Mouse (Mus musculus): Measurements from ENCODE around the gene Ppfia3. TPM values are rescaled to one million over a fixed set of nuclear protein-coding genes. Genes with fewer than 3 reads are reported as not detected.

Gene Ppfia3
- polyA plus RNA-seq, 1 experiment from 2014 or later, result 9.2 TPM

DNA sequence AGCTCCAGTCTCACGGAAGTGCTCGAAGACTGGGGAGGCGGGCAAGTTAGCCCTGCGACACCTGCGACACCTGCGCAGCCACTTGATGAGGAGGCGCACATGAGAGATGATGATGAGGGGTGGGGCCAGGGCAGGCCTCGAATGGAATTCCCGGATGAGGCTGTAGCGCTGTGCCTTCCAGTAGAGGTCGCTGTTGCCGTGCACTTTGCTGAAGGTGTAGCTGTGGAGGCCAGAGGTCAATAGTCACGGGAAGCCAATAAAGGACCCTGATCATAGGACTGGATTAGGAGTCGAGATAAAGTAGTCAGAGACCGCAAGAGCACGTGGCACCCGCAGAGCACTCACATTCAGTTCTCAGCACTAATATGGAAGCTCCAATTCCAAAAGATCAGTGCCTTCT, 61.5 kb downstream of the Ppfia3 start:
- Histone ChIP-seq H3K9ac (no peak overlapping the region), H3K4me2 (replicated peaks) (peak overlapping the region; percentile 38), H3K4me3 (0 out of 2 replicates have a peak overlapping the region, but pooled peaks have one; percentile 9), H3K27me3 (0 out of 2 replicates have a peak, but pooled peaks cover 7% of the 10 kb centered on the region), H3K9me3 (no peaks in the 10 kb centered on the region), H3K36me3 (peaks cover 12% of the 10 kb centered on the region; the same call in 1 of the 2 replicates), H3K4me1 (no peaks in the 10 kb centered on the region), H3K27ac (no peak overlapping the region)
- ATAC-seq (ENCODE audit: insufficient number of reproducible peaks, insufficient read depth, low FRiP score, low TSS enrichment), result peak; percentile 7; the same call in 1 of the 2 replicates
- WGBS, result 5% methylated on average over 17 of the region's 17 CpGs

DNA sequence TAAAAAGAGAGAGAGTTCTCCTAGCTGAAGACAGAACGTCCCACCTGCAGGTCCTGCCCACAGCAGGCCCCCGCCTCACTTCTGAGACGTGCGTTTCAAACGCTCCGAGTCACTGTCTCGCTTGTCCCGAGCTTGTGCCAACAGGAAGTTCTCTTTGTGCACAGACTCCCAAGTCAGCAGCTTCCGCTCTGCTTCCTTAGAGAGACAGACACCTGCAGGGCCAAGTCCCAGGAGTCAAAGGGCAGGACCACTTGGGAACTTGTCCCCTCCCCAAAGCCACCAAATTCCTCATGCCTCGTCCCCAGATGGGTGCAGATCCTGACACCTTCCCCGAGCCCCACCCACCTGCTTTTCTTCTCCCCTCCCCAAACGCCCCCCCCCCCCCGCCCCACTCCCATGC, 62.0 kb downstream of the Ppfia3 start:
- 0 out of 2 replicates have a peak overlapping the region, but pooled peaks have one; percentile 9 for H3K4me3 ChIP-seq
- peak overlapping the region; percentile 38 for H3K4me2 ChIP-seq (replicated peaks)
- H3K9me3 ChIP-seq, result no peaks in the 10 kb centered on the region
- 17% methylated on average over 12 of the region's 13 CpGs for WGBS
- ATAC-seq (ENCODE audit: insufficient number of reproducible peaks, insufficient read depth, low FRiP score, low TSS enrichment), result no peak
- H3K27me3 ChIP-seq, result 0 out of 2 replicates have a peak, but pooled peaks cover 4% of the 10 kb centered on the region
- H3K36me3 ChIP-seq, result peaks cover 9% of the 10 kb centered on the region; the same call in 1 of the 2 replicates
- H3K4me1 ChIP-seq, result no peaks in the 10 kb centered on the region
- no peak overlapping the region for H3K9ac ChIP-seq
- no peak overlapping the region for H3K27ac ChIP-seq

- Histone ChIP-seq H3K4me3 (no peak overlapping the region), H3K4me2 (replicated peaks) (no peak overlapping the region), H3K9ac (no peak overlapping the region), H3K27me3 (0 out of 2 replicates have a peak, but pooled peaks cover 6% of the 10 kb centered on the region), H3K27ac (no peak overlapping the region), H3K9me3 (no peaks in the 10 kb centered on the region), H3K4me1 (no peaks in the 10 kb centered on the region), H3K36me3 (peaks cover 9% of the 10 kb centered on the region; the same call in 1 of the 2 replicates)
- no peak for ATAC-seq (ENCODE audit: insufficient number of reproducible peaks, insufficient read depth, low FRiP score, low TSS enrichment)
- WGBS, result 79% methylated on average over 8 of the region's 8 CpGs
Measured at GRCm38 (mm10) chr7:45302626-45303025, 64.2 kb downstream of the Ppfia3 start.

- peaks cover 9% of the 10 kb centered on the region; the same call in 1 of the 2 replicates for H3K36me3 ChIP-seq
- H3K9me3 ChIP-seq, result no peaks in the 10 kb centered on the region
- no peaks in the 10 kb centered on the region for H3K4me1 ChIP-seq
- no peak overlapping the region for H3K27ac ChIP-seq
- 0 out of 2 replicates have a peak, but pooled peaks cover 6% of the 10 kb centered on the region for H3K27me3 ChIP-seq
- ATAC-seq (ENCODE audit: insufficient number of reproducible peaks, insufficient read depth, low FRiP score, low TSS enrichment), result no peak
- WGBS, result 17% methylated on average over 6 of the region's 6 CpGs
- no peak overlapping the region for H3K9ac ChIP-seq
- no peak overlapping the region for H3K4me2 ChIP-seq (replicated peaks)
- H3K4me3 ChIP-seq, result no peak overlapping the region
Measured at GRCm38 (mm10) chr7:45300270-45300669, 66.5 kb downstream of the Ppfia3 start.

DNA sequence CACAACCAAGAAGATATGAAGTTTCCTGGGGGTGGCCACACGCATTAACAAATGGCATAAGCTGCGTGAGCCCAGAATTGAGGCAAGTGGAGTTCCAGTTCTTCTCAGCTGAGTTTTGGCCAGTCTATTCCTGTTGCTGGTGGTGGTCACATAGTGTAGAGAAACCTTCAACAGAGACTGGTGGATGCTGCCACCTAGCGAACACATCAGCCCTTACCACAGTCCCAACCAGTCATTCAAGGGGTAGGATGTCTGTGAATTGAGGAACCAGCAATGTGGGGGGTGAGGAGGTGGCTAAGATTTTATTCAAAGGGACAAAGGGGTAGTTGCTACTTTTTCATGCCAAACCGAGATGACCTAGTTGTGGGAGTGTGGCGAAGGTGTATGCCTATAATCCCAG, 67.1 kb downstream of the Ppfia3 start:
- Histone ChIP-seq H3K9me3 (no peaks in the 10 kb centered on the region), H3K4me3 (no peak overlapping the region), H3K4me1 (no peaks in the 10 kb centered on the region), H3K4me2 (replicated peaks) (no peak overlapping the region), H3K36me3 (peaks cover 9% of the 10 kb centered on the region; the same call in 1 of the 2 replicates), H3K27ac (no peak overlapping the region), H3K27me3 (0 out of 2 replicates have a peak, but pooled peaks cover 5% of the 10 kb centered on the region), H3K9ac (no peak overlapping the region)
- 12% methylated on average over 5 of the region's 5 CpGs for WGBS
- peak; percentile 86 for ATAC-seq (ENCODE audit: insufficient number of reproducible peaks, insufficient read depth, low FRiP score, low TSS enrichment)

- WGBS, result 61% methylated on average over 3 of the region's 3 CpGs
- H3K27ac ChIP-seq, result no peak overlapping the region
- ATAC-seq (ENCODE audit: insufficient number of reproducible peaks, insufficient read depth, low FRiP score, low TSS enrichment), result no peak
- H3K4me2 ChIP-seq (replicated peaks), result no peak overlapping the region
- H3K9ac ChIP-seq, result no peak overlapping the region
- no peak overlapping the region for H3K4me3 ChIP-seq
- no peaks in the 10 kb centered on the region for H3K4me1 ChIP-seq
- H3K27me3 ChIP-seq, result 0 out of 2 replicates have a peak, but pooled peaks cover 2% of the 10 kb centered on the region
- no peaks in the 10 kb centered on the region for H3K36me3 ChIP-seq
- H3K9me3 ChIP-seq, result no peaks in the 10 kb centered on the region
Measured at GRCm38 (mm10) chr7:45297563-45297962, 69.3 kb downstream of the Ppfia3 start.

DNA sequence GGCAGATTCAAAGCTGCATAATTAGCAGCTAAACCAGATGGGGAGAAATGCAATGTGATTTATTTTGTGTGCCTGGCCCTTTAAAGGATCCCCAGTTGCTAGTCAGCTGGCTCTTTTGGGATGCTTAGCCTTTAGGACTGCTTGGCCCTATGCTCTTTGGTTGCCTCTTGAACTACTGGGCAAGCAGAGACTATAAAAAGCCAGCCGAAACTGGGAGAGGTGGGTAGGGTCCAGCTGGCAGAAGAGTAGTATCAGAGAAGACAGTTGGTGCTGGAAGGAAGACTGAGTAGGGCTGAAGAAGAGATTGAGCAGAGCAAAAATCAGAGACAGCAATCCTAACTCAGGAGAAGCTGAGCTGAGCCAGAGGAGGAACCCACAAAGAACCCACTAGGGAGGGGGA, 70.2 kb downstream of the Ppfia3 start:
- 85% methylated on average over 1 of the region's 1 CpGs for WGBS
- H3K4me3 ChIP-seq, result no peak overlapping the region
- H3K9ac ChIP-seq, result no peak overlapping the region
- no peaks in the 10 kb centered on the region for H3K4me1 ChIP-seq
- no peaks in the 10 kb centered on the region for H3K9me3 ChIP-seq
- H3K4me2 ChIP-seq (replicated peaks), result no peak overlapping the region
- H3K27me3 ChIP-seq, result 0 out of 2 replicates have a peak, but pooled peaks cover 2% of the 10 kb centered on the region
- no peaks in the 10 kb centered on the region for H3K36me3 ChIP-seq
- no peak for ATAC-seq (ENCODE audit: insufficient number of reproducible peaks, insufficient read depth, low FRiP score, low TSS enrichment)
- H3K27ac ChIP-seq, result no peak overlapping the region

Other genes with a start within 250 kb of the Ppfia3 start
- gene Rps11, start 242.6 kb downstream of the Ppfia3 start, polyA plus RNA-seq (2016; fragmentation: Nextera tagmentation; extraction: Ambion mirVana), result 1,448 and 1,491 TPM in 2 replicates
- 1,339 and 1,342 TPM in 2 replicates for gene Rpl13a, start 238.3 kb downstream of the Ppfia3 start, polyA plus RNA-seq (2016; fragmentation: Nextera tagmentation; extraction: Ambion mirVana)
- gene Gm45713, start 230.8 kb downstream of the Ppfia3 start, polyA plus RNA-seq (2016; fragmentation: Nextera tagmentation; extraction: Ambion mirVana), result 0.22 and 0.27 TPM in 2 replicates
- gene Flt3l, start 230.6 kb downstream of the Ppfia3 start, polyA plus RNA-seq (2016; fragmentation: Nextera tagmentation; extraction: Ambion mirVana), result 0.67 and 1.1 TPM in 2 replicates
- 90.4 and 93.0 TPM in 2 replicates for gene Pih1d1, start 212.7 kb downstream of the Ppfia3 start, polyA plus RNA-seq (2016; fragmentation: Nextera tagmentation; extraction: Ambion mirVana)
- 43.8 and 45.2 TPM in 2 replicates for gene Aldh16a1, start 212.4 kb downstream of the Ppfia3 start, polyA plus RNA-seq (2016; fragmentation: Nextera tagmentation; extraction: Ambion mirVana)
- gene Slc17a7, start 203.1 kb downstream of the Ppfia3 start, polyA plus RNA-seq (2016; fragmentation: Nextera tagmentation; extraction: Ambion mirVana), result 0.73 and 0.79 TPM in 2 replicates
- gene Gfy, start 187.4 kb downstream of the Ppfia3 start, polyA plus RNA-seq (2016; fragmentation: Nextera tagmentation; extraction: Ambion mirVana), result 0.39 and 0.56 TPM in 2 replicates
- not detected in 2 replicates for gene Pth2, start 186.0 kb downstream of the Ppfia3 start, polyA plus RNA-seq (2016; fragmentation: Nextera tagmentation; extraction: Ambion mirVana)
- gene Ccdc155, start 162.1 kb downstream of the Ppfia3 start, polyA plus RNA-seq (2016; fragmentation: Nextera tagmentation; extraction: Ambion mirVana), result 0.94 and 1.7 TPM in 2 replicates
- gene Dkkl1, start 154.9 kb downstream of the Ppfia3 start, polyA plus RNA-seq (2016; fragmentation: Nextera tagmentation; extraction: Ambion mirVana), result 1.4 and 2.3 TPM in 2 replicates
- gene Tead2, start 151.3 kb downstream of the Ppfia3 start, polyA plus RNA-seq (2016; fragmentation: Nextera tagmentation; extraction: Ambion mirVana), result 277 and 295 TPM in 2 replicates
- 2.3 TPM in 2 replicates for gene Cd37, start 127.9 kb downstream of the Ppfia3 start, polyA plus RNA-seq (2016; fragmentation: Nextera tagmentation; extraction: Ambion mirVana)
- gene Slc6a16, start 125.9 kb downstream of the Ppfia3 start, polyA plus RNA-seq (2016; fragmentation: Nextera tagmentation; extraction: Ambion mirVana), result 0.22 TPM in 1 of 2 replicates, not detected in the other
- gene Slc6a21, start 89.5 kb downstream of the Ppfia3 start, polyA plus RNA-seq (2016; fragmentation: Nextera tagmentation; extraction: Ambion mirVana), result not detected in 2 replicates
- 16.1 and 18.5 TPM in 2 replicates for gene Trpm4, start 33.2 kb downstream of the Ppfia3 start, polyA plus RNA-seq (2016; fragmentation: Nextera tagmentation; extraction: Ambion mirVana)
- 0.81 and 1.5 TPM in 2 replicates for gene Hrc, start 31.7 kb downstream of the Ppfia3 start, polyA plus RNA-seq (2016; fragmentation: Nextera tagmentation; extraction: Ambion mirVana)
- gene Lin7b, start 3.6 kb upstream of the Ppfia3 start, polyA plus RNA-seq (2016; fragmentation: Nextera tagmentation; extraction: Ambion mirVana), result 1.2 and 1.9 TPM in 2 replicates
- gene Snrnp70, start 28.7 kb upstream of the Ppfia3 start, polyA plus RNA-seq (2016; fragmentation: Nextera tagmentation; extraction: Ambion mirVana), result 323 and 338 TPM in 2 replicates
- 0.10 TPM in 1 of 2 replicates, not detected in the other for gene Kcna7, start 38.6 kb upstream of the Ppfia3 start, polyA plus RNA-seq (2016; fragmentation: Nextera tagmentation; extraction: Ambion mirVana)
- gene Ntf5, start 46.7 kb upstream of the Ppfia3 start, polyA plus RNA-seq (2016; fragmentation: Nextera tagmentation; extraction: Ambion mirVana), result 5.2 and 5.6 TPM in 2 replicates
- 0.33 and 0.71 TPM in 2 replicates for gene Lhb, start 53.8 kb upstream of the Ppfia3 start, polyA plus RNA-seq (2016; fragmentation: Nextera tagmentation; extraction: Ambion mirVana)
- gene Gys1, start 67.8 kb upstream of the Ppfia3 start, polyA plus RNA-seq (2016; fragmentation: Nextera tagmentation; extraction: Ambion mirVana), result 43.2 and 45.4 TPM in 2 replicates
- gene Ruvbl2, start 71.1 kb upstream of the Ppfia3 start, polyA plus RNA-seq (2016; fragmentation: Nextera tagmentation; extraction: Ambion mirVana), result 149 and 151 TPM in 2 replicates
- gene Ftl1, start 92.9 kb upstream of the Ppfia3 start, polyA plus RNA-seq (2016; fragmentation: Nextera tagmentation; extraction: Ambion mirVana), result 5,211 and 5,392 TPM in 2 replicates
- gene Bax, start 99.9 kb upstream of the Ppfia3 start, polyA plus RNA-seq (2016; fragmentation: Nextera tagmentation; extraction: Ambion mirVana), result 220 and 224 TPM in 2 replicates
- gene Tulp2, start 114.9 kb upstream of the Ppfia3 start, polyA plus RNA-seq (2016; fragmentation: Nextera tagmentation; extraction: Ambion mirVana), result 0.92 and 1.2 TPM in 2 replicates
- gene Gm45808, start 119.8 kb upstream of the Ppfia3 start, polyA plus RNA-seq (2016; fragmentation: Nextera tagmentation; extraction: Ambion mirVana), result not detected in 2 replicates
- gene Dhdh, start 121.8 kb upstream of the Ppfia3 start, polyA plus RNA-seq (2016; fragmentation: Nextera tagmentation; extraction: Ambion mirVana), result 3.0 and 3.7 TPM in 2 replicates
- 161 and 172 TPM in 2 replicates for gene Nucb1, start 143.4 kb upstream of the Ppfia3 start, polyA plus RNA-seq (2016; fragmentation: Nextera tagmentation; extraction: Ambion mirVana)
- 24.1 and 25.6 TPM in 2 replicates for gene Ppp1r15a, start 159.2 kb upstream of the Ppfia3 start, polyA plus RNA-seq (2016; fragmentation: Nextera tagmentation; extraction: Ambion mirVana)
- 3.0 and 3.2 TPM in 2 replicates for gene Plekha4, start 159.3 kb upstream of the Ppfia3 start, polyA plus RNA-seq (2016; fragmentation: Nextera tagmentation; extraction: Ambion mirVana)
- gene Hsd17b14, start 187.9 kb upstream of the Ppfia3 start, polyA plus RNA-seq (2016; fragmentation: Nextera tagmentation; extraction: Ambion mirVana), result 0.56 and 1.5 TPM in 2 replicates
- gene Bcat2, start 203.1 kb upstream of the Ppfia3 start, polyA plus RNA-seq (2016; fragmentation: Nextera tagmentation; extraction: Ambion mirVana), result 49.9 and 59.3 TPM in 2 replicates
- 0.17 TPM in 1 of 2 replicates, not detected in the other for gene Fgf21, start 248.5 kb upstream of the Ppfia3 start, polyA plus RNA-seq (2016; fragmentation: Nextera tagmentation; extraction: Ambion mirVana)